Mouse (Mus musculus) limb, embryonic 14.5 days (tissue): ENCODE measurements around the gene Alox15. TPM values are rescaled to one million over a fixed set of nuclear protein-coding genes. Genes with fewer than 3 reads are reported as not detected.

Experiments
- ATAC-seq: fragments of 200-750 bp; cut with Nextera tagmentation; 2 replicates; pipeline ENCODE4 v1.8.0; 2017; ENCODE audit warnings: low read depth, moderate number of reproducible peaks, moderate TSS enrichment; ENCODE audit not compliant: low FRiP score
- DNase-seq: peaks from one replicate; pipeline ENCODE4 v3.0.0-alpha.2; 2015; ENCODE audit warnings: low spot score
- H3K27ac ChIP-seq: fragments of 300-500 bp; sonication (generic); replicated peaks from 2 replicates; pipeline ENCODE4 v1.5.1; 2014; ENCODE audit warnings: low read depth, mild to moderate bottlenecking, low read length, moderate library complexity, mixed read lengths
- H3K27me3 ChIP-seq: fragments of 300-500 bp; sonication (generic); 2 replicates; pipeline ENCODE4 v1.6.1; 2014; ENCODE audit warnings: low read length, mixed read lengths; ENCODE audit not compliant: control insufficient read depth, insufficient read depth
- H3K36me3 ChIP-seq: fragments of 300-500 bp; sonication (generic); 2 replicates; pipeline ENCODE4 v1.6.1; 2014; ENCODE audit warnings: mild to moderate bottlenecking, low read length, moderate library complexity, mixed read lengths; ENCODE audit not compliant: control insufficient read depth, insufficient read depth
- H3K4me1 ChIP-seq: fragments of 300-500 bp; sonication (generic); 2 replicates; pipeline ENCODE4 v1.6.1; 2014; ENCODE audit warnings: antibody characterized with exemption, low read length, mixed read lengths; ENCODE audit not compliant: control insufficient read depth, insufficient read depth
- H3K4me2 ChIP-seq: fragments of 300-500 bp; sonication (generic); replicated peaks from 2 replicates; pipeline ENCODE4 v1.6.1; 2014; ENCODE audit warnings: low read depth, mild to moderate bottlenecking, low read length, moderate library complexity; ENCODE audit not compliant: severe bottlenecking
- H3K4me3 ChIP-seq: fragments of 300-500 bp; sonication (generic); replicated peaks from 2 replicates; pipeline ENCODE4 v1.5.1; 2014; ENCODE audit warnings: low read length
- H3K9ac ChIP-seq: fragments of 300-500 bp; sonication (generic); 2 replicates; pipeline ENCODE4 v1.6.1; 2014; ENCODE audit warnings: mild to moderate bottlenecking, low read depth, low read length, moderate library complexity; ENCODE audit not compliant: severe bottlenecking
- H3K9me3 ChIP-seq: fragments of 300-500 bp; sonication (generic); 2 replicates; pipeline ENCODE4 v1.6.1; 2016; ENCODE audit warnings: low read length; ENCODE audit not compliant: control insufficient read depth
- POLR2A ChIP-seq: fragments of 200-500 bp; IDR thresholded peaks from 2 replicates; pipeline ENCODE4 v1.8.0; 2012; ENCODE audit warnings: inconsistent platforms, mild to moderate bottlenecking, moderate library complexity, borderline replicate concordance; ENCODE audit not compliant: insufficient read depth, insufficient read length; ENCODE audit errors: extremely low read depth
- WGBS: fragments of 180-500 bp; shearing (Covaris S2); extraction: QIAGEN DNeasy Blood & Tissue Kit; methylation state at CpG from one replicate; pipeline ENCODE4 v1.1.7; 2014; 5-methylcytosine and 5-hydroxymethylcytosine counted together
- polyA plus RNA-seq, 2 experiments: library from polyadenylated mRNA; depleted of rRNA in 1 of 2; stranded (reverse) in 1 of 2; unstranded in 1 of 2; fragments of >200 nt; fragmentation: Nextera tagmentation in 1 of 2; extraction: Ambion mirVana in 1 of 2; gene quantifications; 2 replicates each; pipeline versions ENCODE4 v1.2.1 to v1.2.3; 2012 to 2014

Alox15 gene
- 0.15 and 0.31 TPM in 2 replicates for polyA plus RNA-seq (2012; rRNA removed)
- 0.25 TPM in 1 of 2 replicates, not detected in the other for polyA plus RNA-seq (2014; fragmentation: Nextera tagmentation; extraction: Ambion mirVana)

- Histone ChIP-seq H3K4me2 (peak within 1 kb of the TSS; percentile 56), H3K27me3 (peaks cover 36% of the 10 kb centered on the region), H3K36me3 (no peaks in the 10 kb centered on the region), H3K4me3 (peak within 1 kb of the TSS; percentile 32), H3K9ac (no peak within 1 kb of the TSS), H3K27ac (no peak within 1 kb of the TSS), H3K4me1 (peaks cover 4% of the 10 kb centered on the region; the same call in 1 of the 2 replicates), H3K9me3 (no peaks in the 10 kb centered on the region)
- WGBS = 2% methylated on average over 19 of the region's 19 CpGs
- ATAC-seq (no peak), DNase-seq (no peak)
- no peak for TF ChIP-seq POLR2A
Measured at GRCm38 (mm10) chr11:70351868-70352267, at the start of gene Alox15. Alox15 (minus strand) TSS chr11:70352031.

- no peak for TF ChIP-seq POLR2A
- H3K9ac ChIP-seq = no peak overlapping the region
- DNase-seq (no peak), ATAC-seq (no peak)
- H3K36me3 ChIP-seq = peaks cover 31% of the 10 kb centered on the region
- 80% methylated on average over 5 of the region's 5 CpGs for WGBS
- no peak overlapping the region for H3K4me2 ChIP-seq
- no peak overlapping the region for H3K27ac ChIP-seq
- no peaks in the 10 kb centered on the region for H3K4me1 ChIP-seq
- no peak overlapping the region for H3K4me3 ChIP-seq
- H3K9me3 ChIP-seq = no peaks in the 10 kb centered on the region
- no peaks in the 10 kb centered on the region for H3K27me3 ChIP-seq
Measured at GRCm38 (mm10) chr11:70389421-70389820, 37.6 kb upstream of the Alox15 start.

GRCm38 (mm10) chr11:70387436-70387835 lies 35.6 kb upstream of the Alox15 start:
- Histone ChIP-seq H3K27ac (no peak overlapping the region), H3K9ac (no peak overlapping the region), H3K27me3 (no peaks in the 10 kb centered on the region), H3K36me3 (peaks cover 14% of the 10 kb centered on the region), H3K4me3 (no peak overlapping the region), H3K9me3 (no peaks in the 10 kb centered on the region), H3K4me1 (no peaks in the 10 kb centered on the region), H3K4me2 (no peak overlapping the region)
- WGBS = 86% methylated on average over 5 of the region's 5 CpGs
- ATAC-seq = no peak
- no peak for TF ChIP-seq POLR2A
- DNase-seq = no peak

GRCm38 (mm10) chr11:70384136-70384535 lies 32.3 kb upstream of the Alox15 start:
- H3K4me2 ChIP-seq = no peak overlapping the region

GRCm38 (mm10) chr11:70381330-70381729 lies 29.5 kb upstream of the Alox15 start:
- H3K4me2 ChIP-seq = no peak overlapping the region
- no peaks in the 10 kb centered on the region for H3K27me3 ChIP-seq
- H3K4me3 ChIP-seq = no peak overlapping the region
- H3K4me1 ChIP-seq = no peaks in the 10 kb centered on the region
- no peak for ATAC-seq
- 76% methylated on average over 2 of the region's 2 CpGs for WGBS
- H3K27ac ChIP-seq = no peak overlapping the region
- no peak overlapping the region for H3K9ac ChIP-seq
- no peaks in the 10 kb centered on the region; the same call in 1 of the 2 replicates for H3K36me3 ChIP-seq
- no peaks in the 10 kb centered on the region for H3K9me3 ChIP-seq
- no peak for TF ChIP-seq POLR2A
- DNase-seq = no peak

More at GRCm38 (mm10) chr11:70384136-70384535, 32.3 kb upstream of the Alox15 start:
- Histone ChIP-seq H3K4me3 (no peak overlapping the region), H3K9ac (no peak overlapping the region), H3K9me3 (no peaks in the 10 kb centered on the region), H3K27ac (no peak overlapping the region), H3K36me3 (peaks cover 5% of the 10 kb centered on the region), H3K27me3 (no peaks in the 10 kb centered on the region), H3K4me1 (no peaks in the 10 kb centered on the region)
- 78% methylated on average over 3 of the region's 3 CpGs for WGBS
- DNase-seq (no peak), ATAC-seq (no peak)
- TF ChIP-seq POLR2A = no peak
